Mouse (Mus musculus): ENCODE results near the gene Tspan11. TPM values are rescaled to one million over a fixed set of nuclear protein-coding genes. Genes with fewer than 3 reads are reported as not detected.

Gene Tspan11
- polyA plus RNA-seq, 1 experiment from 2014 or later: 4.7 TPM

DNA sequence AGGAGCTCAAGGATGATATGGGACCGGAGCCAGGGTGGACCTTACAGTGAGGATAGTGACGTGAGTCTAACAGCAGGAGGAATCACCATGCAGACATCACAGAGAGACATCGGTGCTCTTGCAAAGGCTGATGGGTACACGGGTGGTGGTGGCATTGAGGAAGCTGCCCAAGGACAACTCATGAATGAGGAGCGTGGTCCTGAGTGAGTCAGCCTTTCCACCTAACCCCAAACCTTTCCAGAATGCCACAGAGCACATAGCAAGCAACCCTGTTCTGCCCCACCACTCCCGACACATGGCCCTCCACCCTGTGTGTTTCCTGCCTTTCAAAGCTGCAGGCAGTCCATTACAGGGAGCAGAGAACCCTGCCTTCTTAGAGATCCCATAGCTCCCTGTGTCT is 32.1 kb downstream of the Tspan11 start:
- peaks cover 11% of the 10 kb centered on the region for H3K36me3 ChIP-seq
- no peak overlapping the region for H3K4me3 ChIP-seq

DNA sequence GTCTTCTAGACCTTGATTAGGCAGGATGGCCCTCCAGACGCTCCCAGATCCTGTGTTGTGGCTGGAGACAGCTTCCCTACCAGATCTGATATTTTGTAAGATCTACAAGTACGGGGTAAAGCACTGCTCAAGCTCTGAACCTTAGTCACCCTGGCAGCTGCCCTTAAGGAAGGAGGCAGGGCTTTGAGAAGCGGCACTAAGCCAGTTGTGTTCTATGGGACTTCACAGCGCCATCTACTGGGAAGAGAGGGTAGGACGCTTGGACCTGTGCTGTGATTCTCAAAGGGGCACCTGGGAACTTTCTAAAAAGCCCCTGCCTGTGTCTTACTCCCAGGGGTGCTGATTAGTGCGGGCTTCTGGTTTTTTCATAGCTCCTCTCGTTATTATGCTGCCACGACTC is 33.3 kb downstream of the Tspan11 start:
- Histone ChIP-seq H3K4me3 (no peak overlapping the region), H3K36me3 (peaks cover 7% of the 10 kb centered on the region), H3K9me3 (replicated peaks) (no peaks in the 10 kb centered on the region; the same call in 1 of the 2 replicates), H3K27me3 (ENCODE audit: low read depth, poor library complexity, severe bottlenecking) (no peaks in the 10 kb centered on the region; the same call in 1 of the 2 replicates), H3K4me1 (peaks cover 15% of the 10 kb centered on the region; the same call in 1 of the 2 replicates), H3K27ac (replicated peaks) (no peak overlapping the region)
- peak; percentile 79 for DNase-seq (ENCODE audit: low spot score)
- WGBS: 11% methylated on average over 8 of the region's 8 CpGs

More for the DNA sequence above, 32.1 kb downstream of the Tspan11 start:
- Histone ChIP-seq H3K4me1 (peaks cover 15% of the 10 kb centered on the region; the same call in 1 of the 2 replicates), H3K27ac (replicated peaks) (no peak overlapping the region), H3K9me3 (replicated peaks) (no peaks in the 10 kb centered on the region; the same call in 1 of the 2 replicates), H3K27me3 (ENCODE audit: low read depth, poor library complexity, severe bottlenecking) (no peaks in the 10 kb centered on the region; the same call in 1 of the 2 replicates)
- no peak for DNase-seq (ENCODE audit: low spot score)
- WGBS: 90% methylated on average over 6 of the region's 6 CpGs

DNA sequence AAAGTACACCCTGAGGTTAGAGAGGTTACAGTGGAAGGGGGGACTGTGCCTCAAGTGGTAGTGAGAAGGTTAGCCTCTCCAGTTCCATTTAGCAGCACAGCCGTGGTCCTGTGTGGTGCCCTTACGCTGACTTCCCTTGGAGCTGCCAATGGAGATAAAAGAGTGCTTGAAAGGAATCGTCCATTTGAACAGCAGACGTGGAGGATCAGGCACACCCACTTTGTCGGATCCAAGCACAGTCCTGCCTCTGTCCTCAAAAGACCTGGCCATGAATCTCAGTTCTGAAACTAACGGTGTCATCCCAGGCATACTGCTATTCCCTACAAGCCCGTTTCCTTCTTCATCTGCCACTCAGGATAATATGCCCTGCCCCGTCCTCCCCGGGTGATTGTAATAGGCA is 34.6 kb downstream of the Tspan11 start:
- no peak overlapping the region for H3K27ac ChIP-seq (replicated peaks)
- no peak overlapping the region for H3K4me3 ChIP-seq
- H3K9me3 ChIP-seq (replicated peaks): no peaks in the 10 kb centered on the region
- DNase-seq (ENCODE audit: low spot score): no peak
- H3K4me1 ChIP-seq: peaks cover 14% of the 10 kb centered on the region; the same call in 1 of the 2 replicates
- no peaks in the 10 kb centered on the region; the same call in 1 of the 2 replicates for H3K27me3 ChIP-seq (ENCODE audit: low read depth, poor library complexity, severe bottlenecking)
- WGBS: 65% methylated on average over 9 of the region's 9 CpGs
- 0 out of 2 replicates have a peak, but pooled peaks cover 3% of the 10 kb centered on the region for H3K36me3 ChIP-seq

DNA sequence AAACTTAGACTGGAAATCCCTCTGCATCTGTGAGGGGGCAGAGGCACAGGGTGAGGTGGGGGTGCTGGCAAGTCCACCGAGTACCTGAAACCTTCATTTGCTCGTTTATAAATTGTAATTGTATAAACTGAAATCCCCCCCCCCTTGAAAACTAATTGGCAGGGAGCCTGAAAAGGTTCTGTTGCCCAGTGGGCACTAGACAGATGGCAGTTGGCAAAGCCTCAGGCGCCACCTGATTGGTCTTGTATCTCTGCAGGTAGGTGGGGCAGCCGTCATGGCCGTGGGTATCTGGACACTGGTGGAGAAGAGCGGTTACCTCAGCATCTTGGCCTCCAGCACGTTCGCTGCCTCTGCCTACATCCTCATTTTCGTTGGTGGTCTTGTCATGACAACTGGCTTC is 35.9 kb downstream of the Tspan11 start:
- no peaks in the 10 kb centered on the region; the same call in 1 of the 2 replicates for H3K27me3 ChIP-seq (ENCODE audit: low read depth, poor library complexity, severe bottlenecking)
- H3K36me3 ChIP-seq: 0 out of 2 replicates have a peak, but pooled peaks cover 3% of the 10 kb centered on the region
- DNase-seq (ENCODE audit: low spot score): no peak
- H3K9me3 ChIP-seq (replicated peaks): no peaks in the 10 kb centered on the region
- no peak overlapping the region for H3K4me3 ChIP-seq
- 88% methylated on average over 9 of the region's 9 CpGs for WGBS
- H3K4me1 ChIP-seq: peaks cover 14% of the 10 kb centered on the region; the same call in 1 of the 2 replicates
- H3K27ac ChIP-seq (replicated peaks): no peak overlapping the region

DNA sequence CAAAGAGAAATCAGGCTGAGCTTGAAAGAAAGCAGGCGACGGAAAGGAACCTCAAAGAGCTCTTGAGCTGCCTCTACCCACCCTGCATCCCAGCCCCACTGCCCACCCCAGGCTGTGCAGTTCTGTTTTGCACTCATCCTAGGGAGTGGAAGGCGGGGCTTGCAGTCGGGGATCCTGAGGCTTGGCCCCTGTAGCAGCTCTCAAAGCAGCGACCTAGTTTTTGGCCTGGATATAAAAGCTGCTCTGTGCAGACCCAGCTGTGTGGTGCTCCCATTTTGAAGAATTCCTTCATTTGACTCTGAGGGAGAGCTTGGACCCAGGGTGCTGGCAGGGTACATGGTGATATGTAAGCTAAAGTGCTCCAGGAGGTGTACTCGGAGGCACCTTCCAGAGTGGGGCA is 37.4 kb downstream of the Tspan11 start:
- no peaks in the 10 kb centered on the region; the same call in 1 of the 2 replicates for H3K27me3 ChIP-seq (ENCODE audit: low read depth, poor library complexity, severe bottlenecking)
- 0 out of 2 replicates have a peak, but pooled peaks cover 3% of the 10 kb centered on the region for H3K36me3 ChIP-seq
- no peak overlapping the region for H3K4me3 ChIP-seq
- H3K4me1 ChIP-seq: peaks cover 19% of the 10 kb centered on the region
- H3K27ac ChIP-seq (replicated peaks): no peak overlapping the region
- WGBS: 77% methylated on average over 6 of the region's 6 CpGs
- DNase-seq (ENCODE audit: low spot score): no peak
- no peaks in the 10 kb centered on the region for H3K9me3 ChIP-seq (replicated peaks)

DNA sequence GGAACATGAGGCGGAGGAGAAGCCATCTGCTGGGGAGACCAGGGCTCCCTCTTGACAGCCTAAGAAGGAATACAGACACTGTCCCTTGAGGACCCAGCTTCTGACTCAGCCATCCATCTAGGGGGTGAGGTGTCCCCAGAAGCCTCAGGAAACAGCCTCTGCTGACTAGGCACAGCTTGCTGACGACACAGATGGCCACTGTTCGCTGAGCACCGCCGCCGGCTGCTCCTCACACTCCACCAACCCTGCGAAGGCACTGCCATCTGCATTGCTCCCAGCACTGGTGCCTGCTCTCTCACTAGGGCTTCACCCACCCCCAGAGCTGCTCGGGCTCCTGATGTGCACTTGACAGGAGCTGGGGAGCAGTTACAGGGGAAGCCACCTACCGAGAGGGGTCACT is 38.5 kb downstream of the Tspan11 start:
- Histone ChIP-seq H3K36me3 (0 out of 2 replicates have a peak, but pooled peaks cover 3% of the 10 kb centered on the region), H3K4me3 (no peak overlapping the region), H3K27me3 (ENCODE audit: low read depth, poor library complexity, severe bottlenecking) (no peaks in the 10 kb centered on the region; the same call in 1 of the 2 replicates), H3K4me1 (peaks cover 12% of the 10 kb centered on the region), H3K27ac (replicated peaks) (peak overlapping the region; percentile 55; the same call in 1 of the 2 replicates), H3K9me3 (replicated peaks) (no peaks in the 10 kb centered on the region)
- DNase-seq (ENCODE audit: low spot score): no peak
- 66% methylated on average over 9 of the region's 9 CpGs for WGBS

GRCm38 (mm10) chr6:127928682-127929081 is 41.3 kb downstream of the Tspan11 start:
- no peak for DNase-seq (ENCODE audit: low spot score)
- Histone ChIP-seq H3K4me3 (no peak overlapping the region), H3K27me3 (ENCODE audit: low read depth, poor library complexity, severe bottlenecking) (no peaks in the 10 kb centered on the region), H3K36me3 (0 out of 2 replicates have a peak, but pooled peaks cover 3% of the 10 kb centered on the region), H3K9me3 (replicated peaks) (no peaks in the 10 kb centered on the region), H3K4me1 (peaks cover 21% of the 10 kb centered on the region), H3K27ac (replicated peaks) (no peak overlapping the region; the same call in 1 of the 2 replicates)
- WGBS: 70% methylated on average over 5 of the region's 5 CpGs

DNA sequence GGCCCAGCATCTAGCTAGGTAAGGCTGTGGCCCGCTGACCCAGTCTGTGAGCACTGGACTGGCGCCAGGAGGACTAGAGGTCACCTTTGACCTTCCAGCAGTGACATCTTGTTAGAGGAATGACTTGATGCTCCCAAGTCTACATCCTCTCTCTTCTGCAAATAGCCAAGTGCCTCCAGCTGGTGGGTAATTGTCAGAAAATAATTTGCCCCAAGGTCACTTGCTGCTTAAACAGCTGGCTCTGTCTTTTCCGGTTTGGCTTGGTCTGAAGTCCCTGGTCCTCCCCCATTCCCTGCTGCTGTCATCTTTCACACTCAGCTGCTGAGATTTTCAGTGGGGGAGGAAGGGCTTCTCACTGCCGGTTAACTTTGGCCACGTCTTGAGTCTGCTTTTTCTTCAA is 45.3 kb downstream of the Tspan11 start:
- Histone ChIP-seq H3K27me3 (ENCODE audit: low read depth, poor library complexity, severe bottlenecking) (no peaks in the 10 kb centered on the region), H3K36me3 (no peaks in the 10 kb centered on the region), H3K4me3 (no peak overlapping the region), H3K9me3 (replicated peaks) (no peaks in the 10 kb centered on the region), H3K4me1 (peaks cover 19% of the 10 kb centered on the region), H3K27ac (replicated peaks) (no peak overlapping the region)
- WGBS: 77% methylated on average over 5 of the region's 5 CpGs
- no peak for DNase-seq (ENCODE audit: low spot score)

- DNase-seq (ENCODE audit: low spot score): no peak
- Histone ChIP-seq H3K4me1 (peaks cover 16% of the 10 kb centered on the region), H3K27ac (replicated peaks) (no peak overlapping the region), H3K9me3 (replicated peaks) (no peaks in the 10 kb centered on the region), H3K4me3 (no peak overlapping the region), H3K36me3 (no peaks in the 10 kb centered on the region), H3K27me3 (ENCODE audit: low read depth, poor library complexity, severe bottlenecking) (no peaks in the 10 kb centered on the region)
- 92% methylated on average over 5 of the region's 5 CpGs for WGBS
Observed at GRCm38 (mm10) chr6:127933841-127934240, 46.5 kb downstream of the Tspan11 start.

DNA sequence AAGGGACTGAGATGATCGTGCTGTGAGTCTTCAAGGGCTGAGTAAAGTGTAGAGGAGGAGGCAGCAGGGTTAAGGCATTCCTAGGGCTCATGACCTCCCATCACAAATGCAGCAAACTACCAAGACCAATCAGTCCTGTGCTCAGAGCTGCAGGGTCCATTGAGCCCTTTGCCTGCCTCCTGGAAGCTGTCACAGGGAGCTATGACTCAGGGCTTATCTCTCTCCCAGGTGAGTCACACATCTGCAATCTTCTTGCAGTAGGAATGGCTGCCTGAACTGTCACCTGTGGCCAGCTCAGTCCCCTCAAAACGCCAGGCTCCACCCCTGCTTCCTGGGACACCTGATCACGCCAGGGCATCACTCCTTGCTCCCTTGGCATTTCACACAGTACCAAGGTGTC is 47.7 kb downstream of the Tspan11 start:
- DNase-seq (ENCODE audit: low spot score): no peak
- Histone ChIP-seq H3K27me3 (ENCODE audit: low read depth, poor library complexity, severe bottlenecking) (no peaks in the 10 kb centered on the region), H3K4me3 (no peak overlapping the region), H3K4me1 (peaks cover 14% of the 10 kb centered on the region), H3K36me3 (no peaks in the 10 kb centered on the region), H3K27ac (replicated peaks) (no peak overlapping the region), H3K9me3 (replicated peaks) (no peaks in the 10 kb centered on the region)
- WGBS: 85% methylated on average over 3 of the region's 3 CpGs

- Histone ChIP-seq H3K4me1 (no peaks in the 10 kb centered on the region; the same call in 1 of the 2 replicates), H3K27me3 (ENCODE audit: low read depth, poor library complexity, severe bottlenecking) (no peaks in the 10 kb centered on the region), H3K27ac (replicated peaks) (no peak overlapping the region), H3K36me3 (no peaks in the 10 kb centered on the region), H3K9me3 (replicated peaks) (no peaks in the 10 kb centered on the region), H3K4me3 (no peak overlapping the region)
- 88% methylated on average over 8 of the region's 8 CpGs for WGBS
- no peak for DNase-seq (ENCODE audit: low spot score)
Observed at GRCm38 (mm10) chr6:127942421-127942820, 55.0 kb downstream of the Tspan11 start.

DNA sequence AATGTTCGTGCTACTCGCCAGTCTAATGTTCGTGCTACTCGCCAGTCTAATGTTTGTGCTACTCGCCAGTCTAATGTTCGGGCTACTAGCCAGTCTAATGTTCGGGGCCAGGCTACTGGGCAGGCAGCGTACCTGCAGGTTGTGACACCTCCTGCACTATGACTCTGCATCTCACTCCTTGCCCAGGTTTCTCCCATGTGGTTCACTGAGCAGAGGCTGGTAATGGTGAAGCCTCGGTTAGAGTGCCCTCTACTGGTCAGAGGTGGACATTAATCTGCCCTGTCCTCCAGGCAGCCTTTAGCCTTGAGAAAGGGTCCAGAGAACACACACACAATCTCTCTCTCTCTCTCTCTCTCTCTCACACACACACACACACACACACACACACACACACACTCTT is 58.3 kb downstream of the Tspan11 start:
- peak; percentile 77 for DNase-seq (ENCODE audit: low spot score)
- no peak overlapping the region for H3K27ac ChIP-seq (replicated peaks)
- no peaks in the 10 kb centered on the region for H3K27me3 ChIP-seq (ENCODE audit: low read depth, poor library complexity, severe bottlenecking)
- H3K36me3 ChIP-seq: no peaks in the 10 kb centered on the region
- no peaks in the 10 kb centered on the region; the same call in 1 of the 2 replicates for H3K4me1 ChIP-seq
- 60% methylated on average over 9 of the region's 9 CpGs for WGBS
- H3K4me3 ChIP-seq: no peak overlapping the region
- no peaks in the 10 kb centered on the region for H3K9me3 ChIP-seq (replicated peaks)

DNA sequence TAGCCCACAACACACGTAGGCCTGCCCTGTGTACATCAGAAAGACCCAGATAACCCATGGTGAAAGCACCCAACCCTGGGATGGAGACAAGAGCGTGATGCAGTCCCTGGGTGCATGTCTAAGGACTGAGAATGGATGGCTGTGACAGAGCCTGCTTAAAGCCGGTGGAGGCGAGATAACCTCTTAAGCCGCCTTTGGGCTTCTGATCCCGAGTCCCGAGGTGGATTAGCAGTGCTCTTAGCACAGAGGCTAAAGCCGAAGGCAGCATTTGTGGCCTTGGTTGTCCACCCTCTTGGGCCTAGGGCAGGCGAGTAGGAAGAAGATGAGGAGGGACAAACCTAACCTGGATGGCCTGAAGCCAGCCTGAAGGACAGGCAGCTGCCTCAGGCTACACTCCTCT is 61.3 kb downstream of the Tspan11 start:
- H3K4me3 ChIP-seq: no peak overlapping the region
- H3K36me3 ChIP-seq: no peaks in the 10 kb centered on the region
- no peak for DNase-seq (ENCODE audit: low spot score)
- H3K9me3 ChIP-seq (replicated peaks): no peaks in the 10 kb centered on the region
- WGBS: 75% methylated on average over 9 of the region's 9 CpGs
- no peaks in the 10 kb centered on the region for H3K27me3 ChIP-seq (ENCODE audit: low read depth, poor library complexity, severe bottlenecking)
- no peaks in the 10 kb centered on the region; the same call in 1 of the 2 replicates for H3K4me1 ChIP-seq
- H3K27ac ChIP-seq (replicated peaks): no peak overlapping the region

Data from midbrain, embryonic 10.5 days (tissue).